Mouse (Mus musculus): ENCODE data around the gene Clpp. TPM values are rescaled to one million over a fixed set of nuclear protein-coding genes. Genes with fewer than 3 reads are reported as not detected.

The Clpp gene
- total and polyA plus RNA-seq, 3 experiments, result 72.1 to 155 (median 84.9) TPM

GRCm38 (mm10) chr17:56981049-56981448 lies 9.1 kb upstream of the Clpp start:
- intact Hi-C loops (cut with DNase I), result no loop called here

GRCm38 (mm10) chr17:56982013-56982412 lies 8.1 kb upstream of the Clpp start, which contains the start of gene Acer1:
Acer1 (minus strand) TSS chr17:56982126.
- DNase-seq, result peak in 1 of 2 experiments; percentile 14
- H3K36me3 ChIP-seq (ENCODE audit: control insufficient read depth, insufficient read depth, low read length), result no peaks in the 10 kb centered on the region
- no peaks in the 10 kb centered on the region for H3K27me3 ChIP-seq (ENCODE audit: control insufficient read depth, insufficient read depth, low read length)
- 72% methylated on average over 5 of the region's 5 CpGs for WGBS
- no peak within 1 kb of the TSS for H3K4me3 ChIP-seq
- H3K79me2 ChIP-seq (replicated peaks; ENCODE audit: control insufficient read depth, insufficient read depth, low read length), result no peaks in the 10 kb centered on the region
- TF ChIP-seq POLR2A (IDR thresholded peaks at IDR 0.05; ENCODE audit: insufficient read depth, low read depth, low read length) (no peak), EP300 (IDR thresholded peaks at IDR 0.05; ENCODE audit: insufficient read depth, low read depth, low read length) (no peak), CTCF (IDR thresholded peaks at IDR 0.05) (no peak)
- H3K4me1 ChIP-seq (ENCODE audit: control insufficient read depth, insufficient read depth, low read length), result no peaks in the 10 kb centered on the region
- H3K27ac ChIP-seq, result no peak within 1 kb of the TSS
- intact Hi-C loops (cut with DNase I), result no loop called here
- no peak within 1 kb of the TSS for H3K9ac ChIP-seq (ENCODE audit: low read depth, low read length)

More at GRCm38 (mm10) chr17:56981049-56981448, 9.1 kb upstream of the Clpp start:
- no peak overlapping the region for H3K4me3 ChIP-seq
- H3K4me1 ChIP-seq (ENCODE audit: control insufficient read depth, insufficient read depth, low read length), result no peaks in the 10 kb centered on the region
- H3K79me2 ChIP-seq (replicated peaks; ENCODE audit: control insufficient read depth, insufficient read depth, low read length), result no peaks in the 10 kb centered on the region
- no peaks in the 10 kb centered on the region for H3K27me3 ChIP-seq (ENCODE audit: control insufficient read depth, insufficient read depth, low read length)
- TF ChIP-seq EP300 (IDR thresholded peaks at IDR 0.05; ENCODE audit: insufficient read depth, low read depth, low read length), result no peak
- TF ChIP-seq POLR2A (IDR thresholded peaks at IDR 0.05; ENCODE audit: insufficient read depth, low read depth, low read length), result no peak
- no peak for TF ChIP-seq CTCF (IDR thresholded peaks at IDR 0.05)
- H3K9ac ChIP-seq (ENCODE audit: low read depth, low read length), result no peak overlapping the region
- DNase-seq, result peak in 1 of 2 experiments; percentile 2
- no peak overlapping the region for H3K27ac ChIP-seq
- 77% methylated on average over 7 of the region's 7 CpGs for WGBS
- no peaks in the 10 kb centered on the region for H3K36me3 ChIP-seq (ENCODE audit: control insufficient read depth, insufficient read depth, low read length)

- intact Hi-C loops (cut with DNase I), result no loop called here
- Histone ChIP-seq H3K79me2 (replicated peaks; ENCODE audit: control insufficient read depth, insufficient read depth, low read length) (no peaks in the 10 kb centered on the region), H3K4me3 (no peak overlapping the region), H3K9ac (ENCODE audit: low read depth, low read length) (no peak overlapping the region), H3K27me3 (ENCODE audit: control insufficient read depth, insufficient read depth, low read length) (no peaks in the 10 kb centered on the region), H3K4me1 (ENCODE audit: control insufficient read depth, insufficient read depth, low read length) (peaks cover 2% of the 10 kb centered on the region), H3K27ac (no peak overlapping the region), H3K36me3 (ENCODE audit: control insufficient read depth, insufficient read depth, low read length) (no peaks in the 10 kb centered on the region)
- peak in 1 of 2 experiments; percentile 7 for DNase-seq
- 80% methylated on average over 9 of the region's 9 CpGs for WGBS
- TF ChIP-seq POLR2A (IDR thresholded peaks at IDR 0.05; ENCODE audit: insufficient read depth, low read depth, low read length) (no peak), EP300 (IDR thresholded peaks at IDR 0.05; ENCODE audit: insufficient read depth, low read depth, low read length) (no peak), CTCF (IDR thresholded peaks at IDR 0.05) (no peak)
Observed at GRCm38 (mm10) chr17:56984886-56985285, 5.2 kb upstream of the Clpp start.

GRCm38 (mm10) chr17:56985656-56986055 lies 4.4 kb upstream of the Clpp start:
- TF ChIP-seq CTCF (IDR thresholded peaks at IDR 0.05) (no peak), EP300 (IDR thresholded peaks at IDR 0.05; ENCODE audit: insufficient read depth, low read depth, low read length) (no peak), POLR2A (IDR thresholded peaks at IDR 0.05; ENCODE audit: insufficient read depth, low read depth, low read length) (no peak)
- Histone ChIP-seq H3K27me3 (ENCODE audit: control insufficient read depth, insufficient read depth, low read length) (no peaks in the 10 kb centered on the region), H3K27ac (no peak overlapping the region), H3K4me1 (ENCODE audit: control insufficient read depth, insufficient read depth, low read length) (peaks cover 2% of the 10 kb centered on the region), H3K79me2 (replicated peaks; ENCODE audit: control insufficient read depth, insufficient read depth, low read length) (0 out of 2 replicates have a peak, but pooled peaks cover 3% of the 10 kb centered on the region), H3K9ac (ENCODE audit: low read depth, low read length) (no peak overlapping the region), H3K36me3 (ENCODE audit: control insufficient read depth, insufficient read depth, low read length) (no peaks in the 10 kb centered on the region), H3K4me3 (no peak overlapping the region)
- no peak for DNase-seq
- WGBS, result 68% methylated on average over 3 of the region's 3 CpGs
- intact Hi-C loops (cut with DNase I), result no loop called here

GRCm38 (mm10) chr17:56986105-56986805 lies 3.9 kb upstream of the Clpp start:
- Histone ChIP-seq H3K27ac (no peak overlapping the region), H3K4me3 (no peak overlapping the region), H3K9ac (ENCODE audit: low read depth, low read length) (no peak overlapping the region), H3K27me3 (ENCODE audit: control insufficient read depth, insufficient read depth, low read length) (no peaks in the 10 kb centered on the region), H3K4me1 (ENCODE audit: control insufficient read depth, insufficient read depth, low read length) (peaks cover 3% of the 10 kb centered on the region), H3K36me3 (ENCODE audit: control insufficient read depth, insufficient read depth, low read length) (no peaks in the 10 kb centered on the region), H3K79me2 (replicated peaks; ENCODE audit: control insufficient read depth, insufficient read depth, low read length) (0 out of 2 replicates have a peak, but pooled peaks cover 3% of the 10 kb centered on the region)
- 75% methylated on average over 3 of the region's 3 CpGs for WGBS
- TF ChIP-seq CTCF (IDR thresholded peaks at IDR 0.05) (no peak), POLR2A (IDR thresholded peaks at IDR 0.05; ENCODE audit: insufficient read depth, low read depth, low read length) (no peak), EP300 (IDR thresholded peaks at IDR 0.05; ENCODE audit: insufficient read depth, low read depth, low read length) (no peak)
- intact Hi-C loops (cut with DNase I), result no loop called here
- peak in 1 of 2 experiments; percentile 5 for DNase-seq

GRCm38 (mm10) chr17:56988441-56988840 lies 1.7 kb upstream of the Clpp start:
- Histone ChIP-seq H3K4me3 (no peak overlapping the region), H3K4me1 (ENCODE audit: control insufficient read depth, insufficient read depth, low read length) (peaks cover 3% of the 10 kb centered on the region), H3K79me2 (replicated peaks; ENCODE audit: control insufficient read depth, insufficient read depth, low read length) (0 out of 2 replicates have a peak, but pooled peaks cover 3% of the 10 kb centered on the region), H3K27me3 (ENCODE audit: control insufficient read depth, insufficient read depth, low read length) (no peaks in the 10 kb centered on the region), H3K9ac (ENCODE audit: low read depth, low read length) (no peak overlapping the region), H3K36me3 (ENCODE audit: control insufficient read depth, insufficient read depth, low read length) (no peaks in the 10 kb centered on the region), H3K27ac (no peak overlapping the region)
- intact Hi-C loops (cut with DNase I), result no loop called here
- TF ChIP-seq EP300 (IDR thresholded peaks at IDR 0.05; ENCODE audit: insufficient read depth, low read depth, low read length) (no peak), CTCF (IDR thresholded peaks at IDR 0.05) (peak; percentile 21; the same call in 1 of the 2 replicates)
- WGBS, result 75% methylated on average over 7 of the region's 7 CpGs
- DNase-seq, result peak in 1 of 2 experiments; percentile 15
